Mouse (Mus musculus): ENCODE results near the gene Scaf11. TPM values are rescaled to one million over a fixed set of nuclear protein-coding genes. Genes with fewer than 3 reads are reported as not detected.

Scaf11 gene
- total and polyA plus RNA-seq, 2 experiments from 2014 or later, result 27.7 to 41.7 TPM

DNA sequence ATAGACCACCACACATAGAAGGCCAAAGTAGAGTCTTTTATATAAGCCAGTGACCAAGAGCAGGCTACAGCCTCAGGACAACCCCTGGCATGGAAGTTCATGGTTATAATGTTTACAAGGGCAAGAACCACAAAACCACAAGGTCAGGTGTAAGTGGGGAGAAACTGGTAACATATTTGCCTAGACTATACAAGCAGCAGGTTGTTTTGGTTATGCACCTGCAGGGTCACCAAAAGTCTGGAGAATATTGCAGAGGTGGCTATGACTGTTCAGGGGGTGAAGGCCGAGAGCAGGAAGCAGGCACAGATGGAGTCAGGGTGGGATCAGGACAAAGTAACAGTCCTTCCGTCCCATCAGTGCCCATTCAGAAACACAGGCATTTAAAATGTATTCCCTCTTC lies 7.7 kb upstream of the Scaf11 start:
- ATAC-seq (ENCODE audit: low FRiP score) (no peak), DNase-seq (ENCODE audit: low spot score) (no peak)
- H3K4me2 ChIP-seq (ENCODE audit: low read depth, low read length, poor library complexity, severe bottlenecking), result no peak overlapping the region
- no peak overlapping the region for H3K9ac ChIP-seq (replicated peaks; ENCODE audit: low read length, poor library complexity, severe bottlenecking)
- no peak overlapping the region for H3K4me3 ChIP-seq (ENCODE audit: low read depth, low read length)
- H3K4me1 ChIP-seq (ENCODE audit: insufficient read depth, low read length), result no peaks in the 10 kb centered on the region
- no peak overlapping the region for H3K27ac ChIP-seq (ENCODE audit: low read depth, low read length)
- 84% methylated on average over 2 of the region's 2 CpGs for WGBS
- no peak for TF ChIP-seq CTCF (IDR thresholded peaks at IDR 0.05)
- no peaks in the 10 kb centered on the region for H3K36me3 ChIP-seq (ENCODE audit: insufficient read depth, low read length)
- no peaks in the 10 kb centered on the region for H3K9me3 ChIP-seq (ENCODE audit: low read length)
- no peaks in the 10 kb centered on the region for H3K27me3 ChIP-seq (ENCODE audit: insufficient read depth, low read length)

DNA sequence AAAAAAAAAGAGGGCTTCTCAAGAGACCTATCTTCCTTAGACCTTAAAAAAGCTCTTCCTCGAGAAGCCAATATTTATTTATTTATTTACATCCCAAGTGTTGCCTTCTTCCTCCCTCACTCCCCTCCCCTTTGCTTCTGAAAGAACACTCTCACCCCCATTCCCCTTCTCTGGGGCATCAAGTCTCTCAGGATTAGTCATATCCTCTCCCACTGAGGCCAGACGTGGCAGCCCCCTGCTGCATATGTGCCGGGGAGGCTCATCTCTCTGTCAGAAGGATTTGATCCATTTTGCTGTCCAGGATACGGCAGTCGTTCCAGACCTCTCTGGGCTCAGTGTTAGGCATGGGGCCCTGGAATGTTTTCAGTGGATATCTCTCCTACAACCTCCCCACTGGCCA lies 7.2 kb upstream of the Scaf11 start:
- TF ChIP-seq CTCF (IDR thresholded peaks at IDR 0.05), result no peak
- 65% methylated on average over 5 of the region's 5 CpGs for WGBS

DNA sequence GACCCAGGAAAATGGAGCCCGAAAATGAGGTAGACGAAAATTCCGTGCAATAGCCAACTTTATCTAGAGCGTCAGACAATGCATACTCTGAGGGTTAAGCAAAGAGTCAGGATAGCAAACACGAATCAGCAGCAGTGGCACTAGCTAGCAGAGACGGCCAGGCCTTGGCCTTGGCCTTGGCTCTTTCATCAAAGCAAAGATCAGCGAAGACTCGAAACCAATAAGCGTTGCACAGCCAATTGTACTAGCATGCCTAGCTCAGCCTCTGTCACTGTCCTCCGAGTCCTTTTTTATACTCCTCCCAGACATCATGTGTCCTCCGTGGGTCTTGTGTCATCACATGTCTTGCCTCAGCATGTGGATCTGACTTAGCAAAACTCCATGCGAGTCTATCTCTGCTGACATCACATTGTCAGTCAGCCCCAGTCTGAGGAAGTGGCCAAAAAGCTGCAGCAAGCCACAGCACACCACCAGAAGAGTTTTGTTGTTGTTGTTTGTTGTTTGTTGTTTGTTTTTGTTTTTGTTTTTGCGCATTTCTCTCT lies 5.8 kb upstream of the Scaf11 start:
- H3K4me3 ChIP-seq (ENCODE audit: low read depth, low read length), result no peak overlapping the region
- no peak for DNase-seq (ENCODE audit: low spot score)
- TF ChIP-seq CTCF (IDR thresholded peaks at IDR 0.05), result no peak
- no peaks in the 10 kb centered on the region for H3K4me1 ChIP-seq (ENCODE audit: insufficient read depth, low read length)
- no peak for ATAC-seq (ENCODE audit: low FRiP score)
- no peaks in the 10 kb centered on the region for H3K27me3 ChIP-seq (ENCODE audit: insufficient read depth, low read length)
- no peaks in the 10 kb centered on the region for H3K36me3 ChIP-seq (ENCODE audit: insufficient read depth, low read length)
- no peak overlapping the region for H3K9ac ChIP-seq (replicated peaks; ENCODE audit: low read length, poor library complexity, severe bottlenecking)
- H3K9me3 ChIP-seq (ENCODE audit: low read length), result no peaks in the 10 kb centered on the region
- 93% methylated on average over 13 of the region's 13 CpGs for WGBS
- no peak overlapping the region for H3K4me2 ChIP-seq (ENCODE audit: low read depth, low read length, poor library complexity, severe bottlenecking)
- no peak overlapping the region for H3K27ac ChIP-seq (ENCODE audit: low read depth, low read length)

More for the DNA sequence above, 7.2 kb upstream of the Scaf11 start:
- Histone ChIP-seq H3K9me3 (ENCODE audit: low read length) (no peaks in the 10 kb centered on the region), H3K4me1 (ENCODE audit: insufficient read depth, low read length) (no peaks in the 10 kb centered on the region), H3K27me3 (ENCODE audit: insufficient read depth, low read length) (no peaks in the 10 kb centered on the region), H3K27ac (ENCODE audit: low read depth, low read length) (no peak overlapping the region), H3K36me3 (ENCODE audit: insufficient read depth, low read length) (no peaks in the 10 kb centered on the region), H3K9ac (replicated peaks; ENCODE audit: low read length, poor library complexity, severe bottlenecking) (no peak overlapping the region), H3K4me3 (ENCODE audit: low read depth, low read length) (no peak overlapping the region), H3K4me2 (ENCODE audit: low read depth, low read length, poor library complexity, severe bottlenecking) (no peak overlapping the region)
- ATAC-seq (ENCODE audit: low FRiP score) (no peak), DNase-seq (ENCODE audit: low spot score) (no peak)

DNA sequence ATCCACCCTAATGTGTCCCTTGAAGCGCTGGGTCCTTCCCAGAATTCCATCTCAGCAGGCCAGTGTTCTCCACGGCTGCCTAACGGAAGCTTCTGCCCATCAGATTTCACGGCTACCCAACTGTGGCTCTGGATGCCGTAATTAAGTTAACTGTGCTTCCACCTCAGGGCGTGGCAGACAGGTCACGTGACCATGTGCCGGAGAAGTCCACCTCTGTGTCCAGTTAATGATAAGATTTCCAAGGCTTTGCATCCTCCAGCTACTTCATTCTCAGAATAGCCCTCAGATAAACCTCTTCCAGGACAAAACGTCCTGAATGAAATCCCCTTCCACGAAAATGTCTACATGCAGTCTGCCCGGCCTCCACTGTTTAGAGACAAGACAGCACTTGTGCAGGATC lies 4.4 kb upstream of the Scaf11 start:
- Histone ChIP-seq H3K36me3 (ENCODE audit: insufficient read depth, low read length) (no peaks in the 10 kb centered on the region), H3K27me3 (ENCODE audit: insufficient read depth, low read length) (no peaks in the 10 kb centered on the region), H3K4me3 (ENCODE audit: low read depth, low read length) (no peak overlapping the region), H3K9ac (replicated peaks; ENCODE audit: low read length, poor library complexity, severe bottlenecking) (no peak overlapping the region), H3K27ac (ENCODE audit: low read depth, low read length) (no peak overlapping the region), H3K4me2 (ENCODE audit: low read depth, low read length, poor library complexity, severe bottlenecking) (no peak overlapping the region), H3K9me3 (ENCODE audit: low read length) (no peaks in the 10 kb centered on the region), H3K4me1 (ENCODE audit: insufficient read depth, low read length) (no peaks in the 10 kb centered on the region)
- DNase-seq (ENCODE audit: low spot score) (no peak), ATAC-seq (ENCODE audit: low FRiP score) (no peak)
- 82% methylated on average over 11 of the region's 11 CpGs for WGBS
- TF ChIP-seq CTCF (IDR thresholded peaks at IDR 0.05), result no peak

DNA sequence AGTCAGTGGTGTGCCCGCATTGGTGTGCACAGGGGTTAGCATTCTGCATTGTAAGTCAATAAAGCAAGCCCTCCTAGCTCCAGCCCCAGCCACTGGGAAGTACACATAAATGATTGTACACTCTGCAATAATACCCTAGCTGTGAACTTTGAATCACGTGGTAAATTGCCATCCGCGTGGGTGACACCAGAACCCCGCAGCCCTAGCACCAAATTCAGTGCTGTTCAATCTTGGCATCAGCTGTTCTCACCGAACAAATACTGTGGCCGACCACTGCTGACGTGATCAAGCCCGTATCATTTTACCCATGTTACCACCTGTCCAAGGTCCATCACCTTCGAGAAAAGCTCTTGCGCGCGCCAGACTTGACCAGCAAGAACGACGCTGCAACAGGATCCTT lies 3.2 kb upstream of the Scaf11 start:
- Histone ChIP-seq H3K36me3 (ENCODE audit: insufficient read depth, low read length) (no peaks in the 10 kb centered on the region), H3K4me3 (ENCODE audit: low read depth, low read length) (no peak overlapping the region), H3K9me3 (ENCODE audit: low read length) (no peaks in the 10 kb centered on the region), H3K4me1 (ENCODE audit: insufficient read depth, low read length) (no peaks in the 10 kb centered on the region), H3K27ac (ENCODE audit: low read depth, low read length) (no peak overlapping the region), H3K9ac (replicated peaks; ENCODE audit: low read length, poor library complexity, severe bottlenecking) (no peak overlapping the region), H3K4me2 (ENCODE audit: low read depth, low read length, poor library complexity, severe bottlenecking) (no peak overlapping the region), H3K27me3 (ENCODE audit: insufficient read depth, low read length) (no peaks in the 10 kb centered on the region)
- 95% methylated on average over 15 of the region's 15 CpGs for WGBS
- TF ChIP-seq CTCF (IDR thresholded peaks at IDR 0.05), result no peak
- ATAC-seq (ENCODE audit: low FRiP score), result no peak
- DNase-seq (ENCODE audit: low spot score), result no peak

DNA sequence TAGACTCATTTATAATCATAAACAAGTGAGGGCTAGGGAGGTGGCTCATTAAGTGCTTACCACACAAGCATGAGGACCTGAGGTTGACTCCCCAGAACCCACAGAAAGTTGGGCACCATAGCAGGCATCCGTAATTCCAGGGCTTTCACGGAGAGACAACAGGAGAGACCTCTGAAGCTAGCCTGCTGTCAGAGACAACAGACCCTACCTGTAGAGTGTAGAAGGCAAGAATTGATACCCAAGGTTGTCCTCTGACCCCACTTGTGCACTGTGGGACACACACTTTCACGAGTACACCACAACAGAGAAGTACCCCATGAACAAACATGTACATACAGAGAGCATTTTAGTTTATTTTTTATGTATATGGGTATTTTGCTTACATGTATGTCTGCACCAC lies 2.0 kb upstream of the Scaf11 start:
- H3K9me3 ChIP-seq (ENCODE audit: low read length), result no peaks in the 10 kb centered on the region
- no peak overlapping the region for H3K4me3 ChIP-seq (ENCODE audit: low read depth, low read length)
- DNase-seq (ENCODE audit: low spot score), result no peak
- H3K4me1 ChIP-seq (ENCODE audit: insufficient read depth, low read length), result no peaks in the 10 kb centered on the region
- H3K4me2 ChIP-seq (ENCODE audit: low read depth, low read length, poor library complexity, severe bottlenecking), result no peak overlapping the region
- no peak overlapping the region for H3K9ac ChIP-seq (replicated peaks; ENCODE audit: low read length, poor library complexity, severe bottlenecking)
- H3K27me3 ChIP-seq (ENCODE audit: insufficient read depth, low read length), result no peaks in the 10 kb centered on the region
- H3K27ac ChIP-seq (ENCODE audit: low read depth, low read length), result no peak overlapping the region
- 93% methylated on average over 3 of the region's 3 CpGs for WGBS
- no peak for TF ChIP-seq CTCF (IDR thresholded peaks at IDR 0.05)
- ATAC-seq (ENCODE audit: low FRiP score), result no peak
- H3K36me3 ChIP-seq (ENCODE audit: insufficient read depth, low read length), result no peaks in the 10 kb centered on the region

Measured in midbrain, postnatal 0 days (tissue).